Mouse (Mus musculus) megakaryocyte, embryonic 14.5 days (primary cell): ENCODE measurements around the gene Kcnmb4.

Experiments used
- FLI1 ChIP-seq: IDR thresholded peaks from 2 replicates; pipeline ENCODE4 v1.6.1; 2012; ENCODE audit warnings: low read length, inconsistent platforms, mixed read lengths
- GATA1 ChIP-seq: IDR thresholded peaks from 3 replicates; pipeline ENCODE4 v1.6.1; 2012; ENCODE audit warnings: mixed read lengths, low read length, inconsistent platforms, borderline replicate concordance

- TF ChIP-seq GATA1 = no peak
- no peak for TF ChIP-seq FLI1
Measured at GRCm38 (mm10) chr10:116492768-116493167, 19.1 kb upstream of the Kcnmb4 start.
